Mouse (Mus musculus) spleen, adult 2 months (tissue): ENCODE data around the gene Gli2.

Source experiments
- CTCF ChIP-seq: fragments of 200-500 bp; IDR thresholded peaks from 2 replicates; pipeline ENCODE4 v1.5.1; 2011; ENCODE audit warnings: mild to moderate bottlenecking, inconsistent platforms; ENCODE audit not compliant: insufficient read depth, insufficient read length, insufficient replicate concordance; ENCODE audit errors: extremely low read depth
- POLR2A ChIP-seq: fragments of 200-500 bp; IDR thresholded peaks from 2 replicates; pipeline ENCODE4 v1.6.1; 2011; ENCODE audit warnings: low read depth, low read length, inconsistent platforms

- TF ChIP-seq CTCF, result peak; percentile 46; the same call in 1 of the 2 replicates
- TF ChIP-seq POLR2A, result no peak
Measured at GRCm38 (mm10) chr1:119082231-119082991, 29.0 kb upstream of the Gli2 start.
